Mouse (Mus musculus) cerebellum, postnatal 25 days (tissue): ENCODE measurements at regions not wholly inside any gene's neighbourhood (a gene's known extent, or its start where the extent isn't known, plus 50 kb on each side); places are given as distances from the start of the nearest gene placed in this dataset.

Experiments
- DNase-seq, 2 experiments: peaks; one replicate each; pipeline ENCODE4 v3.0.0; 2021; ENCODE audit warnings: mixed read lengths in 2 of 2

- no peak for DNase-seq
These were observed 86.9 kb downstream of the Ndufa10 start for GRCm38 (mm10) chr1:92386752-92387151.

- DNase-seq = no peak
These were observed 88.7 kb downstream of the Ndufa10 start for GRCm38 (mm10) chr1:92384945-92385344.

- no peak for DNase-seq
These were observed 89.9 kb downstream of the Ndufa10 start for GRCm38 (mm10) chr1:92383749-92384148.

GRCm38 (mm10) chr1:92379510-92379886 lies 94.2 kb downstream of the Ndufa10 start:
- DNase-seq = no peak

- DNase-seq = no peak
These were observed 94.7 kb downstream of the Ndufa10 start for GRCm38 (mm10) chr1:92378741-92379509.

- DNase-seq = no peak
These were observed 97.2 kb downstream of the Ndufa10 start for GRCm38 (mm10) chr1:92376456-92376855.

GRCm38 (mm10) chr1:92372222-92372990 lies 101.3 kb downstream of the Ndufa10 start:
- DNase-seq = no peak

GRCm38 (mm10) chr1:92371357-92371981 lies 102.2 kb downstream of the Ndufa10 start:
- DNase-seq = peak; percentile 17 to 27

GRCm38 (mm10) chr1:92370842-92371241 lies 102.8 kb downstream of the Ndufa10 start:
- DNase-seq = no peak

GRCm38 (mm10) chr1:92369972-92370371 lies 103.7 kb downstream of the Ndufa10 start:
- no peak for DNase-seq

GRCm38 (mm10) chr1:92366249-92366648 lies 107.4 kb downstream of the Ndufa10 start:
- DNase-seq = no peak

GRCm38 (mm10) chr1:92365366-92366075 lies 108.1 kb downstream of the Ndufa10 start:
- DNase-seq = no peak

- DNase-seq = no peak
These were observed 112.0 kb downstream of the Ndufa10 start for GRCm38 (mm10) chr1:92361677-92362076.

GRCm38 (mm10) chr1:92360255-92360654 lies 113.4 kb downstream of the Ndufa10 start:
- DNase-seq = peak; percentile 74 to 83

- DNase-seq = no peak
These were observed 114.2 kb downstream of the Ndufa10 start for GRCm38 (mm10) chr1:92359473-92359872.

- DNase-seq = no peak
These were observed 114.8 kb downstream of the Ndufa10 start for GRCm38 (mm10) chr1:92358758-92359287.

- peak; percentile 37 to 56 for DNase-seq
These were observed 125.2 kb downstream of the Ndufa10 start for GRCm38 (mm10) chr1:92348353-92349005.

- DNase-seq = no peak
These were observed 126.0 kb downstream of the Ndufa10 start for GRCm38 (mm10) chr1:92347656-92348055.

GRCm38 (mm10) chr1:92343768-92344167 lies 129.9 kb downstream of the Ndufa10 start:
- DNase-seq = no peak

- DNase-seq = no peak
These were observed 130.5 kb downstream of the Ndufa10 start for GRCm38 (mm10) chr1:92343161-92343598.

GRCm38 (mm10) chr1:92341846-92342540 lies 131.7 kb downstream of the Ndufa10 start:
- DNase-seq = no peak
